Mouse (Mus musculus): ENCODE results near the gene Hemk1. TPM values are rescaled to one million over a fixed set of nuclear protein-coding genes. Genes with fewer than 3 reads are reported as not detected.
"Not testable (repeated sequence)": the region's sequence is repeated elsewhere in the genome, so short reads cannot be mapped to it uniquely, and the experiment has no call there.

The Hemk1 gene
- polyA plus RNA-seq, 1 experiment from 2014 or later: 18.1 TPM

- WGBS: 69% methylated on average over 6 of the region's 6 CpGs
- no peak for ATAC-seq
- Histone ChIP-seq H3K27me3 (no peaks in the 10 kb centered on the region), H3K4me1 (replicated peaks) (no peaks in the 10 kb centered on the region), H3K27ac (no peak overlapping the region), H3K36me3 (peaks cover 19% of the 10 kb centered on the region), H3K4me3 (replicated peaks) (no peak overlapping the region), H3K9ac (replicated peaks) (no peak overlapping the region), H3K9me3 (no peaks in the 10 kb centered on the region), H3K4me2 (replicated peaks) (no peak overlapping the region)
Measured at GRCm38 (mm10) chr9:107323558-107323957, 14.6 kb downstream of the Hemk1 start.

GRCm38 (mm10) chr9:107322461-107323050 is 15.6 kb downstream of the Hemk1 start:
- no peak overlapping the region for H3K4me2 ChIP-seq (replicated peaks)
- H3K36me3 ChIP-seq: peaks cover 9% of the 10 kb centered on the region
- H3K9ac ChIP-seq (replicated peaks): no peak overlapping the region
- no peaks in the 10 kb centered on the region for H3K9me3 ChIP-seq
- WGBS: 89% methylated on average over 8 of the region's 8 CpGs
- H3K27me3 ChIP-seq: no peaks in the 10 kb centered on the region
- no peak overlapping the region for H3K4me3 ChIP-seq (replicated peaks)
- no peaks in the 10 kb centered on the region for H3K4me1 ChIP-seq (replicated peaks)
- H3K27ac ChIP-seq: no peak overlapping the region
- ATAC-seq: no peak

GRCm38 (mm10) chr9:107315791-107316190 is 22.4 kb downstream of the Hemk1 start:
- 80% methylated on average over 2 of the region's 2 CpGs for WGBS
- Histone ChIP-seq H3K27me3 (no peaks in the 10 kb centered on the region), H3K27ac (no peak overlapping the region), H3K4me2 (replicated peaks) (no peak overlapping the region), H3K9ac (replicated peaks) (no peak overlapping the region), H3K4me1 (replicated peaks) (no peaks in the 10 kb centered on the region), H3K36me3 (no peaks in the 10 kb centered on the region), H3K4me3 (replicated peaks) (no peak overlapping the region), H3K9me3 (no peaks in the 10 kb centered on the region)
- ATAC-seq: no peak

- Histone ChIP-seq H3K27ac (no peak overlapping the region), H3K4me1 (replicated peaks) (no peaks in the 10 kb centered on the region), H3K4me2 (replicated peaks) (no peak overlapping the region), H3K9me3 (no peaks in the 10 kb centered on the region), H3K4me3 (replicated peaks) (no peak overlapping the region), H3K9ac (replicated peaks) (no peak overlapping the region), H3K36me3 (no peaks in the 10 kb centered on the region), H3K27me3 (no peaks in the 10 kb centered on the region)
- whole genome bisulfite sequencing: 87% methylated on average over 3 of the region's 3 CpGs
- no peak for ATAC-seq
Measured at GRCm38 (mm10) chr9:107313926-107314325, 24.2 kb downstream of the Hemk1 start.

DNA sequence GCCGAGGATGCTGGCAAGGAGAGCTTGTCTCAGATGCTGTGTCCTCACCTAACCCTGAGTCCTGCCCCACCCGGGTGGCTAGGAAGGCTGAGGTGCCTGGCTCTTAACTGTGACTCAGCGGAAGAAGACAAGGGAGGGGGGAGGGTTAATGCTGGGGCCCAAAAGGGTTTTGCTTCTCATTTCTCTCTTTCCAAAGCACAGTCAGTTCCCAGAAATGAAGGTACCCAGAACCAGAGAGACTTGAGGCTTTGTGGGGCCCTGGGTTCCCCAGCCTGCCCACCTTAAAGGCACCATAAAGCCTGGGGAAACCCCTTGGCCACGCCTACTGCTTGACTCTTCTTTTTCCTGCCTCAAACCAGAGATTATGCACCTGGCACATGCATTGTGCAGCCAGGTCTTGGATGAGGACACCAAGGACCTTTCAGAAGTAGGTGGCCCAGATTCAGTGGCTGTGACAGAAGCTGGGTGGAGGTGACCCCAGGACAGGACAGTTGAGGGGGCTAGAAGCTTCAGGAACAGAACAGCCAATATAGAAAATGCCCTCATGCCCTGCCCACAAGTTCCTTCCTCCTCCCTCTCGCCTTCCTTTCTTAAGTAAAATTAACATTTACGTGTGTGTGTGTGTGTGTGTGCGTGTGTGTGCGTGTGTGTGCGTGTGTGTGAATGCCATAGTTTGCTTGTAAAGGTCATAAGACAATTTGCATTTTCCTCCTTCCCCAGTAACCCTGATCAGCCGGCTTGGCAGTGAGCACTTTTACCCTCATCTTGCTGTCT is 25.2 kb downstream of the Hemk1 start:
- no peak for ATAC-seq
- Histone ChIP-seq H3K9me3 (no peaks in the 10 kb centered on the region), H3K4me1 (replicated peaks) (no peaks in the 10 kb centered on the region), H3K27ac (no peak overlapping the region), H3K4me2 (replicated peaks) (no peak overlapping the region), H3K36me3 (no peaks in the 10 kb centered on the region), H3K27me3 (no peaks in the 10 kb centered on the region), H3K4me3 (replicated peaks) (no peak overlapping the region), H3K9ac (replicated peaks) (no peak overlapping the region)
- 69% methylated on average over 10 of the region's 10 CpGs for WGBS

DNA sequence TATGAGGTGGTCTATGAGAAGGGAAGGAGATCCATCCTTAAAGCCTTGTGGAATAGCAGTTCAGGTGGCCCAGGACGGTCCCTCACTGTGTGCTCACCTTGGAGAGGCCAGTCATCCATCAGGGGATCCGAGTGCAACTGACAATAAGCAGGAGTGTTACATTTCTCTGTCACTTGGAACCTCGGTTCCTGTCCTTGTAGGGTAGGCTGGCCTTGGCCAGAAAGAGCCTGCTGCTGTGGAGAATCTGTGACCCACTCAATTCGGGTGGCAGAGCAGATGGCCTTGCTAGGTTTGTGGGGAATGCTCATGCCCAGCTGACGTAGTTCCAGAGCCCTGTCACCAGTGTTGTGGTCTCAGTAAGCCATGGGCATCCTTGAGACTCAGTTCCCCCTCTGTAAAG is 28.6 kb downstream of the Hemk1 start:
- Histone ChIP-seq H3K9me3 (no peaks in the 10 kb centered on the region), H3K4me1 (replicated peaks) (no peaks in the 10 kb centered on the region), H3K9ac (replicated peaks) (no peak overlapping the region), H3K36me3 (no peaks in the 10 kb centered on the region), H3K27ac (no peak overlapping the region), H3K4me2 (replicated peaks) (no peak overlapping the region), H3K27me3 (no peaks in the 10 kb centered on the region), H3K4me3 (replicated peaks) (no peak overlapping the region)
- ATAC-seq: no peak
- 77% methylated on average over 5 of the region's 5 CpGs for WGBS

DNA sequence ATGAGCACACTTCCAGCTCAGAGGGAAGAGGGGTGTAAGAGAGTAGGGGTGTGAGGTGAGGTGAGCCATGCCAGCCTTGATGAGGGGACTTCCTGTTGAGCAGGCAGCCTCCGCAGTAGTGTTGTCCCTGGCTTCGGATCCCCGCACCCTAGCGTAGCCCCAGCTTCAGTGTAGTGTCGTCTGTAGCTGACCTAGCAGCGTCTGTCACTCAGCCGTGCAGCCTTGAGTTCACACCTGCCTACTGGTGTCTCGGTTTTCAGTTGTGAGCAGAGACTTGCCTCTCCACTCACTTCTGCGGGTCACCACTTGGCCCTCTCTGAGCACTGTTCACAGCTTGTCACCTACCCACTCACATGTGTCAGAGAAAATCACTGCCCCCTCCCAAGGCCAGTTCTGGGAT is 29.0 kb downstream of the Hemk1 start:
- Histone ChIP-seq H3K9me3 (no peaks in the 10 kb centered on the region), H3K4me1 (replicated peaks) (no peaks in the 10 kb centered on the region), H3K36me3 (no peaks in the 10 kb centered on the region), H3K4me2 (replicated peaks) (no peak overlapping the region), H3K27ac (no peak overlapping the region), H3K4me3 (replicated peaks) (no peak overlapping the region), H3K27me3 (no peaks in the 10 kb centered on the region), H3K9ac (replicated peaks) (no peak overlapping the region)
- 82% methylated on average over 9 of the region's 9 CpGs for WGBS
- ATAC-seq: no peak

- H3K9ac ChIP-seq (replicated peaks): no peak overlapping the region
- no peak for ATAC-seq
- 83% methylated on average over 9 of the region's 9 CpGs for WGBS
Measured at GRCm38 (mm10) chr9:107308346-107309000, 29.7 kb downstream of the Hemk1 start.

DNA sequence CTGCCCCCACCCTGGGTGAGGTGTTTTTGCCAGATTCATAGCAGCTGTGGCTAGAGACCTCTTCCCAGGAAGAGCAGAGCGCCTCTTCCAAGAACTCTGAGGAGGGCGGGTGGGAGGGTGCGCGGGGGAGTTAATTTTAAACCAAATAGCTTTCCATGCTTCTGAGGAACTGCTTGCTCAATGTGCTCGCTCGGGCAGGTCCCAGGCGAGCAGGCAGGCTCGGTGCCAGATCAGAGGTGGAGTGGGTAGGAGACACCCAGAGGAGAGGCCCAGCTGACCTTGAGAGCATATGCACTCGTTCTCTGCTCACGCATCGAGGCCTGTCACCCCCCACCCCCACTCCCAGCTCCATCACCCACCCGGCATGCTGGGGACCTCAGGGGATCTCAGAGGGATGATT is 30.3 kb downstream of the Hemk1 start:
- Histone ChIP-seq H3K4me2 (replicated peaks) (no peak overlapping the region), H3K9me3 (no peaks in the 10 kb centered on the region), H3K27me3 (no peaks in the 10 kb centered on the region), H3K27ac (no peak overlapping the region), H3K4me3 (replicated peaks) (no peak overlapping the region), H3K4me1 (replicated peaks) (no peaks in the 10 kb centered on the region), H3K36me3 (no peaks in the 10 kb centered on the region), H3K9ac (replicated peaks) (no peak overlapping the region)
- no peak for ATAC-seq
- WGBS: 79% methylated on average over 12 of the region's 12 CpGs

More at GRCm38 (mm10) chr9:107308346-107309000, 29.7 kb downstream of the Hemk1 start:
- Histone ChIP-seq H3K4me2 (replicated peaks) (no peak overlapping the region), H3K4me3 (replicated peaks) (no peak overlapping the region), H3K4me1 (replicated peaks) (no peaks in the 10 kb centered on the region), H3K9me3 (no peaks in the 10 kb centered on the region), H3K27me3 (no peaks in the 10 kb centered on the region), H3K36me3 (no peaks in the 10 kb centered on the region), H3K27ac (no peak overlapping the region)

GRCm38 (mm10) chr9:107307099-107307872 is 30.9 kb downstream of the Hemk1 start:
- no peaks in the 10 kb centered on the region for H3K4me1 ChIP-seq (replicated peaks)
- no peaks in the 10 kb centered on the region for H3K9me3 ChIP-seq
- 94% methylated on average over 11 of the region's 11 CpGs for WGBS
- no peak overlapping the region for H3K9ac ChIP-seq (replicated peaks)
- no peak overlapping the region for H3K4me3 ChIP-seq (replicated peaks)
- ATAC-seq: no peak
- no peak overlapping the region for H3K4me2 ChIP-seq (replicated peaks)
- no peak overlapping the region for H3K27ac ChIP-seq
- H3K27me3 ChIP-seq: no peaks in the 10 kb centered on the region
- 0 out of 2 replicates have a peak, but pooled peaks cover under 1% of the 10 kb centered on the region for H3K36me3 ChIP-seq

GRCm38 (mm10) chr9:107306673-107307072 is 31.5 kb downstream of the Hemk1 start:
- H3K4me2 ChIP-seq (replicated peaks); H3K4me3 ChIP-seq (replicated peaks); H3K36me3 ChIP-seq; ATAC-seq; H3K27me3 ChIP-seq; H3K27ac ChIP-seq; H3K4me1 ChIP-seq (replicated peaks); H3K9ac ChIP-seq (replicated peaks); H3K9me3 ChIP-seq: not testable (repeated sequence)
- WGBS: 96% methylated on average over 1 of the region's 1 CpGs

Data from midbrain, embryonic 13.5 days (tissue).